17 mouse cellular contexts compared by ENCODE assay signal in the genomic region with DNA sequence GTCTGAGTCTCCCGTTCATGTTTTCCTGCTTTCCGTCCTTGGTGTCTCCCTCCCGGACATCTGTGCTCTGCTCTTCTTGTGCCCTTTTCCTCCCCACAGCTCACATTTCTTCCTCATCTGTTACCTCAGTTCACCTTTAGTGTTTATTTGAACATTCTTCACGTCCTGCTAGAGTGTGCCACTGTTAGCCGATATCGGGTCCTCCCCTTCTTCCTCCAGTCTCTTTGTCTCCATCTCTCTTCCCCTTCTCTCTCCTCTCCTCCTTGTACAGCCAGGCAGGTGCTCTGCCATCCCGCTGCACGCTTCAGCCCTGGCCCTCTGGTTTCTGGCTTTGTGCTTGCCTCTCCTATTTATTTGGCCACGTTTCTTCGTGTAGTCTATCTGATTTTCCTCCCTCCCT. TPM values are rescaled to one million over a fixed set of nuclear protein-coding genes. Genes with fewer than 3 reads are reported as not detected.
DNase-seq lines count a peak whose midpoint lies in the region; ATAC-seq and TF ChIP-seq lines count a peak whose summit lies in the region.
"Had no signal": no experiment of that assay in that cellular context is flagged by ENCODE, and none has a peak within 500 bp of the region (broad histone marks: within the 10 kb centered on the region; RNA-seq: fewer than 3 reads in every experiment).

No protein-coding gene starts in this region.

- no peaks in the 10 kb centered on the region for H3K27me3 ChIP-seq in heart, embryonic 13.5 days (replicated peaks)
- H3K27me3 ChIP-seq in kidney, embryonic 15.5 days: no peaks in the 10 kb centered on the region
- no peaks in the 10 kb centered on the region for H3K27me3 ChIP-seq in megakaryocyte, embryonic 14.5 days (replicated peaks)
- no peaks in the 10 kb centered on the region for H3K27me3 ChIP-seq in stomach, postnatal 0 days (ENCODE audit: control insufficient read depth, insufficient read depth, low read length)
- H3K27me3 ChIP-seq: embryonic facial prominence, embryonic 12.5 days; midbrain, embryonic 12.5 days; neural tube, embryonic 15.5 days had no signal

- peaks cover 7% of the 10 kb centered on the region; the same call in 1 of the 2 replicates for H3K36me3 ChIP-seq in heart, embryonic 13.5 days
- H3K36me3 ChIP-seq in kidney, embryonic 15.5 days: peaks cover 7% of the 10 kb centered on the region
- peaks cover 76% of the 10 kb centered on the region for H3K36me3 ChIP-seq in megakaryocyte, embryonic 14.5 days (replicated peaks; ENCODE audit: low read length)
- no peaks in the 10 kb centered on the region for H3K36me3 ChIP-seq in stomach, postnatal 0 days (ENCODE audit: control insufficient read depth, insufficient read depth, low read length)
- H3K36me3 ChIP-seq: embryonic facial prominence, embryonic 12.5 days; G1E; midbrain, embryonic 12.5 days; neural tube, embryonic 15.5 days had no signal

- DNase-seq in heart, adult 9 months (ENCODE audit: low spot score in 2 of 2): no peak
- no peak for DNase-seq in kidney, adult 8-10 months
- no peak for DNase-seq in stomach, postnatal 0 days (ENCODE audit: low spot score)
- DNase-seq in urinary bladder, adult 2 months (ENCODE audit: low spot score): no peak
- DNase-seq: cerebellum, adult 11-12 months; cerebellum, postnatal 36 days; right cerebral cortex, postnatal 4 days; thymus, postnatal 25 days had no signal

- peaks cover 28% of the 10 kb centered on the region for H3K4me1 ChIP-seq in heart, embryonic 13.5 days
- peaks cover 27% of the 10 kb centered on the region for H3K4me1 ChIP-seq in kidney, embryonic 15.5 days
- H3K4me1 ChIP-seq in megakaryocyte, embryonic 14.5 days: peaks cover 73% of the 10 kb centered on the region
- H3K4me1 ChIP-seq in stomach, postnatal 0 days (replicated peaks; ENCODE audit: control insufficient read depth, insufficient read depth): no peaks in the 10 kb centered on the region; the same call in 1 of the 2 replicates
- H3K4me1 ChIP-seq: midbrain, embryonic 12.5 days; neural tube, embryonic 15.5 days had no signal

- peak overlapping the region; percentile 66 for H3K9ac ChIP-seq in heart, embryonic 13.5 days
- no peak overlapping the region for H3K9ac ChIP-seq in kidney, embryonic 15.5 days
- no peak overlapping the region for H3K9ac ChIP-seq in stomach, postnatal 0 days (ENCODE audit: low read length)
- H3K9ac ChIP-seq: embryonic facial prominence, embryonic 12.5 days; midbrain, embryonic 12.5 days; neural tube, embryonic 15.5 days had no signal

- peak overlapping the region; percentile 25 for H3K4me3 ChIP-seq in heart, embryonic 13.5 days
- 0 out of 2 replicates have a peak overlapping the region, but pooled peaks have one; percentile 4 for H3K4me3 ChIP-seq in kidney, embryonic 15.5 days (replicated peaks)
- peak overlapping the region; percentile 44 for H3K4me3 ChIP-seq in megakaryocyte, embryonic 14.5 days (replicated peaks)
- peak overlapping the region; percentile 6; the same call in 1 of the 2 replicates for H3K4me3 ChIP-seq in stomach, postnatal 0 days (ENCODE audit: low read depth, low read length)
- H3K4me3 ChIP-seq: embryonic facial prominence, embryonic 12.5 days; midbrain, embryonic 12.5 days; neural tube, embryonic 15.5 days had no signal

- WGBS in heart, embryonic 13.5 days: 25% methylated on average over 10 of the region's 10 CpGs
- 22% methylated on average over 10 of the region's 10 CpGs for WGBS in kidney, embryonic 15.5 days
- 14% methylated on average over 10 of the region's 10 CpGs for WGBS in stomach, postnatal 0 days

- TF ChIP-seq CTCF in stomach, postnatal 0 days (IDR thresholded peaks at IDR 0.05; ENCODE audit: low read depth): no peak

- peak overlapping the region; percentile 68 for H3K27ac ChIP-seq in heart, embryonic 13.5 days (replicated peaks)
- peak overlapping the region; percentile 52; the same call in 1 of the 2 replicates for H3K27ac ChIP-seq in kidney, embryonic 15.5 days
- H3K27ac ChIP-seq in stomach, postnatal 0 days (replicated peaks): peak overlapping the region; percentile 31; the same call in 1 of the 2 replicates
- H3K27ac ChIP-seq: embryonic facial prominence, embryonic 12.5 days; hindbrain, postnatal 0 days; midbrain, embryonic 12.5 days; neural tube, embryonic 15.5 days had no signal

- TF ChIP-seq EP300 in stomach, postnatal 0 days (optimal IDR thresholded peaks at IDR 0.05): no peak

- H3K9me3 ChIP-seq in heart, embryonic 13.5 days: peaks cover 4% of the 10 kb centered on the region
- H3K9me3 ChIP-seq in kidney, embryonic 15.5 days (replicated peaks): no peaks in the 10 kb centered on the region; the same call in 1 of the 2 replicates
- H3K9me3 ChIP-seq in megakaryocyte, embryonic 14.5 days: peaks cover 7% of the 10 kb centered on the region
- no peaks in the 10 kb centered on the region for H3K9me3 ChIP-seq in stomach, postnatal 0 days (ENCODE audit: control insufficient read depth, low read length)
- H3K9me3 ChIP-seq: neural tube, embryonic 15.5 days had no signal

- ATAC-seq in heart, embryonic 13.5 days (ENCODE audit: extremely low read depth, insufficient number of reproducible peaks, low FRiP score, low TSS enrichment): no peak
- peak; percentile 61 for ATAC-seq in kidney, embryonic 15.5 days (replicated peaks; ENCODE audit: low FRiP score)
- no peak for ATAC-seq in megakaryocyte, adult 5-6 weeks (ENCODE audit: poor library complexity, severe bottlenecking)
- no peak for ATAC-seq in stomach, postnatal 0 days (ENCODE audit: low FRiP score, low TSS enrichment)
- ATAC-seq: hindbrain, postnatal 0 days had no signal

- H3K4me2 ChIP-seq in heart, embryonic 13.5 days: peak overlapping the region; percentile 59
- H3K4me2 ChIP-seq in kidney, embryonic 15.5 days: peak overlapping the region; percentile 44
- H3K4me2 ChIP-seq in stomach, postnatal 0 days (replicated peaks; ENCODE audit: low read depth): 0 out of 2 replicates have a peak overlapping the region, but pooled peaks have one; percentile 1
- H3K4me2 ChIP-seq: embryonic facial prominence, embryonic 12.5 days; midbrain, embryonic 12.5 days; neural tube, embryonic 15.5 days had no signal

RNA-seq across cellular contexts. Expression of gene F11r, which starts 10.4 kb away (rescaled TPM):
- 61.8 and 66.1 TPM in 2 replicates for polyA plus RNA-seq in heart, embryonic 13.5 days (2015; fragmentation: Nextera tagmentation; extraction: Ambion mirVana)
- polyA plus RNA-seq in kidney, embryonic 15.5 days (2015; fragmentation: Nextera tagmentation; extraction: Ambion mirVana): 137 TPM in 2 replicates
- 21.9 and 94.2 TPM in 2 replicates for polyA plus RNA-seq in megakaryocyte, embryonic 14.5 days (2012; ENCODE audit: insufficient read depth, low replicate concordance)
- 0.33 and 0.59 TPM in 2 replicates for total RNA-seq in megakaryocyte, adult 5-6 weeks (2015)
- not detected in 2 replicates for total RNA-seq in megakaryocyte, adult 5-6 weeks (2017)
- polyA plus RNA-seq in stomach, postnatal 0 days (2015; fragmentation: Nextera tagmentation; extraction: Ambion mirVana): 95.8 and 113 TPM in 2 replicates
- polyA plus RNA-seq in urinary bladder, adult 2 months (2012; rRNA removed): 76.3 and 79.2 TPM in 2 replicates
- polyA plus RNA-seq: G1E had no signal

RNA-seq across cellular contexts. Expression of gene Tstd1, which starts 29.0 kb away (rescaled TPM):
- polyA plus RNA-seq in heart, embryonic 13.5 days (2015; fragmentation: Nextera tagmentation; extraction: Ambion mirVana): 3.1 and 3.6 TPM in 2 replicates
- polyA plus RNA-seq in kidney, embryonic 15.5 days (2015; fragmentation: Nextera tagmentation; extraction: Ambion mirVana): 6.8 and 7.5 TPM in 2 replicates
- not detected in 2 replicates for polyA plus RNA-seq in megakaryocyte, embryonic 14.5 days (2012; ENCODE audit: insufficient read depth, low replicate concordance)
- total RNA-seq in megakaryocyte, adult 5-6 weeks (2015): 3.8 and 4.1 TPM in 2 replicates
- 0.61 and 5.1 TPM in 2 replicates for total RNA-seq in megakaryocyte, adult 5-6 weeks (2017)
- polyA plus RNA-seq in stomach, postnatal 0 days (2015; fragmentation: Nextera tagmentation; extraction: Ambion mirVana): 3.7 and 3.8 TPM in 2 replicates
- polyA plus RNA-seq in urinary bladder, adult 2 months (2012; rRNA removed): 5.4 and 8.4 TPM in 2 replicates
- total RNA-seq: hindbrain, postnatal 0 days had no signal

RNA-seq across cellular contexts. Expression of gene Usf1, which starts 36.6 kb away (rescaled TPM):
- 52.1 and 53.3 TPM in 2 replicates for polyA plus RNA-seq in heart, embryonic 13.5 days (2015; fragmentation: Nextera tagmentation; extraction: Ambion mirVana)
- 71.2 and 90.9 TPM in 2 replicates for polyA plus RNA-seq in kidney, embryonic 15.5 days (2015; fragmentation: Nextera tagmentation; extraction: Ambion mirVana)
- 18.5 and 37.8 TPM in 2 replicates for polyA plus RNA-seq in megakaryocyte, embryonic 14.5 days (2012; ENCODE audit: insufficient read depth, low replicate concordance)
- 23.0 and 27.0 TPM in 2 replicates for total RNA-seq in megakaryocyte, adult 5-6 weeks (2015)
- 76.7 and 80.1 TPM in 2 replicates for total RNA-seq in megakaryocyte, adult 5-6 weeks (2017)
- 39.1 and 41.6 TPM in 2 replicates for polyA plus RNA-seq in stomach, postnatal 0 days (2015; fragmentation: Nextera tagmentation; extraction: Ambion mirVana)
- polyA plus RNA-seq in urinary bladder, adult 2 months (2012; rRNA removed): 68.7 and 73.4 TPM in 2 replicates

RNA-seq across cellular contexts. Expression of gene Alyref2, which starts 55.6 kb away (rescaled TPM):
- 12.8 and 15.6 TPM in 2 replicates for polyA plus RNA-seq in heart, embryonic 13.5 days (2015; fragmentation: Nextera tagmentation; extraction: Ambion mirVana)
- polyA plus RNA-seq in kidney, embryonic 15.5 days (2015; fragmentation: Nextera tagmentation; extraction: Ambion mirVana): 11.2 and 13.7 TPM in 2 replicates
- 4.6 and 9.8 TPM in 2 replicates for polyA plus RNA-seq in megakaryocyte, embryonic 14.5 days (2012; ENCODE audit: insufficient read depth, low replicate concordance)
- 8.7 and 11.4 TPM in 2 replicates for total RNA-seq in megakaryocyte, adult 5-6 weeks (2015)
- 12.7 and 13.2 TPM in 2 replicates for total RNA-seq in megakaryocyte, adult 5-6 weeks (2017)
- polyA plus RNA-seq in stomach, postnatal 0 days (2015; fragmentation: Nextera tagmentation; extraction: Ambion mirVana): 11.1 and 11.2 TPM in 2 replicates
- 7.9 and 8.8 TPM in 2 replicates for polyA plus RNA-seq in urinary bladder, adult 2 months (2012; rRNA removed)

RNA-seq across cellular contexts. Expression of gene Arhgap30, which starts 58.9 kb away (rescaled TPM):
- 0.78 and 0.92 TPM in 2 replicates for polyA plus RNA-seq in heart, embryonic 13.5 days (2015; fragmentation: Nextera tagmentation; extraction: Ambion mirVana)
- 1.2 and 1.6 TPM in 2 replicates for polyA plus RNA-seq in kidney, embryonic 15.5 days (2015; fragmentation: Nextera tagmentation; extraction: Ambion mirVana)
- 5.2 and 12.3 TPM in 2 replicates for polyA plus RNA-seq in megakaryocyte, embryonic 14.5 days (2012; ENCODE audit: insufficient read depth, low replicate concordance)
- total RNA-seq in megakaryocyte, adult 5-6 weeks (2015): 95.6 and 105 TPM in 2 replicates
- total RNA-seq in megakaryocyte, adult 5-6 weeks (2017): 231 and 235 TPM in 2 replicates
- 1.1 and 1.2 TPM in 2 replicates for polyA plus RNA-seq in stomach, postnatal 0 days (2015; fragmentation: Nextera tagmentation; extraction: Ambion mirVana)
- 4.2 and 5.0 TPM in 2 replicates for polyA plus RNA-seq in urinary bladder, adult 2 months (2012; rRNA removed)

Comparison
In these comparisons a context has a peak if more than half of its experiments do, and no peak if none do; other contexts are left out.
1. H3K4me2 ChIP-seq: peak in every context shown above with its lines; median percentile 59 in heart, embryonic 13.5 days; 44 in kidney, embryonic 15.5 days; 1 in stomach, postnatal 0 days.